Mouse (Mus musculus) embryonic fibroblast, embryonic 13.5 days (primary cell): ENCODE data around the gene Gm10638. TPM values are rescaled to one million over a fixed set of nuclear protein-coding genes. Genes with fewer than 3 reads are reported as not detected.

Experiments used
- H3K27ac ChIP-seq: 2 replicates; pipeline ENCODE4 v1.5.1; 2012; ENCODE audit warnings: low read length, control low read depth, inconsistent platforms; ENCODE audit not compliant: insufficient read depth
- H3K4me1 ChIP-seq: 2 replicates; pipeline ENCODE4 v1.6.1; 2011; ENCODE audit warnings: low read length; ENCODE audit not compliant: control insufficient read depth, insufficient read depth
- H3K4me3 ChIP-seq: 2 replicates; pipeline ENCODE4 v1.5.1; 2011; ENCODE audit warnings: mild to moderate bottlenecking, control low read depth, low read length; ENCODE audit not compliant: insufficient read depth
- CTCF ChIP-seq: IDR thresholded peaks from 2 replicates; pipeline ENCODE4 v1.5.1; 2011; ENCODE audit warnings: mild to moderate bottlenecking, control low read depth, low read length, moderate library complexity, borderline replicate concordance; ENCODE audit not compliant: insufficient read depth
- POLR2A ChIP-seq: IDR thresholded peaks from 2 replicates; pipeline ENCODE4 v1.6.1; 2011; ENCODE audit warnings: low read depth, mild to moderate bottlenecking, control low read depth, low read length, moderate library complexity
- polyA plus RNA-seq: library from polyadenylated mRNA; stranded (reverse); fragments of >200 nt; gene quantifications from 2 replicates; pipeline ENCODE4 v1.2.4, GENCODE M21; 2011; ENCODE audit warnings: low read depth; ENCODE audit not compliant: missing spikeins, insufficient read length

Gene Gm10638
- polyA plus RNA-seq, 1 experiment: 0.58 TPM

DNA sequence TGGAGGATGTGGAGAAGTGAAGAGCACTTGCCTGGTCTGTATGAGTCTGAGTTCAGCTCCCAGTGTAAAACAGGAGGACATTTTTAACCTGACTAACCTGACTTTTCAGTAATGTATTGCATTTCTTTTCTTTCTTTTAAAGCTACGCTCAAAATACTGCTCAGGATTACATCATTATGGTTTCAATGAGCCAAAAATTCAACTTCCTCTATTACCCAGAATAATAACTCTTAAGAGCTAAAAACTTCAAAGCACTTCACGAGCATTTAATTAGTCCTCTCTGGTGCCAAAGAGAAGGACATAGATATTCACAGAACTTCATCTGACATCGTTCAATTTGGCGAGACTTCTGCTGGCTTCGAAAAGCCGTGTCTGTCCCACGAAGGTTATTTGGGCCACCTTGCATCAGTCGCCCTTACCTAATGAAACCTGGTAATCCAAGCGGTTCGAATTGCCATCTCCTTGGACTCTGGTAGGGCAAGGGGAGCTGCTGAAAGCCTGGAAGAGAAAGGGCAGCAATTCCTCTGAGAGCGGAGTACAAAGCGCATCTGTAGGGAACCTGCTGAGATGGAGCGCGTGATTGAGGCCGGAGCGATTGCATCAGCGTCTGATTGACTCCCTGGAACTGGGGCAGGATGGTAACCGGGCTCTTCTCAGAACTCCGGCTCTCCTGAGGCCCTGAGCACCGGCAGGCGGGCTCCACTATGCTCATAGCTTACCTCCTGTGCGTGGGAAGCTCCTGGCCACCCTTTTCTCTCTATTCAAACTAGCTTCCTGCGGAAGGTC lies 11.6 kb downstream of the Gm10638 start:
- Histone ChIP-seq H3K4me3 (no peak overlapping the region), H3K27ac (no peak overlapping the region), H3K4me1 (no peaks in the 10 kb centered on the region)
- no peak for TF ChIP-seq POLR2A
- no peak for TF ChIP-seq CTCF

DNA sequence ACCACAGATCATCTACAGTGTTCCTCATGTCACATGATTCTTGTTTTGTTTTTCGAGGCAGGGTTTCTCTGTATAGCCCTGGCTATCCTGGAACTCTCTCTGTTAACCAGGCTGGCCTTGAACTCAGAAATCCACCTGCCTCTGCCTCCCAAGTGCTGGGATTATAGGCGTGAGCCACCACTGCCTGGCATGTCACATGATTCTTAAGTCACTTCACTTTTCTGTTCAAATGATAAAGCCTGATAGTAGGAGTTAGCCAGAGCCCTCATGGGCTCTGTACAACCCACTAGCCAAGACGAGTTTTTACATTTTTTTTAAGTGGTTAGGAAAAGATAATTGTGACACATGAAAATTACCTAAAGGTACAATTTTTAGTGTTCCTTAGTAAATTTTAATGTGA lies 13.2 kb downstream of the Gm10638 start:
- TF ChIP-seq CTCF: no peak
- no peak for TF ChIP-seq POLR2A
- Histone ChIP-seq H3K27ac (no peak overlapping the region), H3K4me3 (no peak overlapping the region), H3K4me1 (no peaks in the 10 kb centered on the region)

DNA sequence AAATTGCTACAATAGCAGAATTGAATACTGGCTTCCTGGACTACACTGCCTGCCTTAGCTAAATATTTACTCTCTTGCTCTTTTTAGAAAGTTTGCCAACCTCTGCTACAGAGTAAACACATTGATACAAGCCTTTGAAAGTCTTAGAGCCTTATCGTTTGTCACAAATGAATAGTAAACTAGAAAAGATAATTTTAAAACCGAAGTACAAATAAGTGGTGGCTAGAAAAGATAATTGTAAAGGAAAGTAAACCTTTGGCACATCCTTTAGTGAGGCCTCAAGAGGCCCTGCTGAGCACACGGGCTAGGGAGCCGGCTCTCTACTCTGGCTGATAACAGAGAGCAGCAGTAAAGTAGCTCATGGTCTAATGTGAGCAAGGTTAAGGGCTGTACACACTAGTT lies 13.6 kb downstream of the Gm10638 start:
- Histone ChIP-seq H3K4me3 (no peak overlapping the region), H3K4me1 (no peaks in the 10 kb centered on the region), H3K27ac (no peak overlapping the region)
- TF ChIP-seq POLR2A (no peak), CTCF (no peak)

DNA sequence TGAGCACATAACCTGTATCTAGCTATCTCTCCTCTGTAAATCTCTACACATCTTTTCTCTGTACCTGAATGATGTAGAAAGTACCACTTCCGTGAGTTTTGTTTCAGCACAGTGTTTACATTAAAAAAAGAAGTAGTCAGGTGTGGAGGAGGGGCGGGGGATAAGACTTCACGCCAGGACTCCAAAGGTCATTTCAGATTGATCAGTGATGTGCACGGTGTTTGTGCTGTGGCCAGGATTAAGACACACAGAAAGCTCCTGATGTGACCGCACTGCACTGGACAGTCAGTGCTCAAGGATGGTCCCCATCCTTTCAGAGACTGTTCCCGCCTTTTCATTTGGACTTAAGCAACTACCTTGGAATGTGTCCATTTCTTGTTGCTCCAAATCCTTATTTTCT lies 15.2 kb downstream of the Gm10638 start:
- Histone ChIP-seq H3K4me3 (no peak overlapping the region), H3K4me1 (no peaks in the 10 kb centered on the region), H3K27ac (no peak overlapping the region)
- TF ChIP-seq CTCF: no peak
- TF ChIP-seq POLR2A: no peak

DNA sequence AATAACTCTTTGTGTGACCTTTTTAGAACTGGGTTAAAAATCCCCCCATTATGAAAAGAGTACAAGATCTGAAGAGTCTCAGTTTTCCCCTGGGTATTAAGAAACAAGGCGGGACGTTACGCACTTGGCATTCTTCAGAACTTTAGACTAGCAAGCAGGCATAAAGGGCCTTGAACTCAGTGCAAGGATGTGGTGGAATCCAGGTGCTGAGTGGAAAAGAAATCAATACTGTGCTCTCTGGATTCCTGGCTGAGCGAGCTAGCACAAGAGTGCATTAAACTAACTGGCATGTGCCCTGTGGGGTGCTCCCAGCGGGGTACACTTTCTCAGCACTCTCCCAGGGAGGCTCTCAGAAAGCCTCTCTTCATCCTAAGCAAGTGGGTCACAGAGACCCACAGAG lies 17.3 kb downstream of the Gm10638 start:
- TF ChIP-seq POLR2A (no peak), CTCF (no peak)
- no peak overlapping the region for H3K4me3 ChIP-seq
- no peak overlapping the region for H3K27ac ChIP-seq
- no peaks in the 10 kb centered on the region for H3K4me1 ChIP-seq

DNA sequence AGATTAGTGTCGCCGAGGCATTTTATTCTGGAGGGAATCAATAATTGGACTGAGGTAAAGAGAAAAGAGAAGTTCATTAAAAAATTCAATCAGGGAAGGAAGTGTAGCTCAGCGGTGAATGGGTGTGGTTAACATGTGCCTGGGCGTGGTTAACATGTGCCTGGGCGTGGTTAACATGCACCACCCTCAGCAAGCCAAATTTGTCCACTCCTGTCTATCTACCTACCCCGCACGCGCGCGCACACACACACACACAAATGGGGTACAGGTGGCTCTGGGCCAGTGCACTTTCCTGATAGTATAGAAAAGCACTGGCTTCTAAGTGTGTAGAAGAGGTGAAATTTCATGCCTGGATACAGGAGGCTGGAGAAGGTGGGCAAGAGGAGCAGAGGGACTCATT lies 19.7 kb downstream of the Gm10638 start:
- Histone ChIP-seq H3K27ac (no peak overlapping the region), H3K4me3 (no peak overlapping the region), H3K4me1 (peaks cover 10% of the 10 kb centered on the region)
- TF ChIP-seq POLR2A (no peak), CTCF (no peak)

DNA sequence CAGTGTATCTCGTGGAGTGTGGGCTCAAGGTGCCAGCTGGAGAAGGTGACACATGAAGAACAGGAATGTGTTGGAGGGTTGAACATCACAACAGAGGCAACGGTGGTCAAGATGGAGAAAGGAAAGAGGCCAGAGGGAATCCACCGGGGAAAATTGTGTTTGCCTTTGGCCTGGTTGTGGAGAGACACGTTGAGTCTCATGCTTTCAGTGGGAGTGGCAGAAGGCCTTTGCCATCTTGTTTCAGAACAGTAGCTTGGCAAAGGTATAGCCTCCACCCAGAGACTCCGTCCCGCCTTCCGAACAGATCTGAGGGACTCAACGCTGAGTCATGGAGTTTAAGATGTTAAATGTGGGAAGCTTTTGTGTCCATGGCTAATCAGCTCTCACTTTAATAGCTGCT lies 20.2 kb downstream of the Gm10638 start:
- Histone ChIP-seq H3K4me3 (no peak overlapping the region), H3K27ac (no peak overlapping the region), H3K4me1 (peaks cover 10% of the 10 kb centered on the region)
- TF ChIP-seq POLR2A (no peak), CTCF (no peak)

DNA sequence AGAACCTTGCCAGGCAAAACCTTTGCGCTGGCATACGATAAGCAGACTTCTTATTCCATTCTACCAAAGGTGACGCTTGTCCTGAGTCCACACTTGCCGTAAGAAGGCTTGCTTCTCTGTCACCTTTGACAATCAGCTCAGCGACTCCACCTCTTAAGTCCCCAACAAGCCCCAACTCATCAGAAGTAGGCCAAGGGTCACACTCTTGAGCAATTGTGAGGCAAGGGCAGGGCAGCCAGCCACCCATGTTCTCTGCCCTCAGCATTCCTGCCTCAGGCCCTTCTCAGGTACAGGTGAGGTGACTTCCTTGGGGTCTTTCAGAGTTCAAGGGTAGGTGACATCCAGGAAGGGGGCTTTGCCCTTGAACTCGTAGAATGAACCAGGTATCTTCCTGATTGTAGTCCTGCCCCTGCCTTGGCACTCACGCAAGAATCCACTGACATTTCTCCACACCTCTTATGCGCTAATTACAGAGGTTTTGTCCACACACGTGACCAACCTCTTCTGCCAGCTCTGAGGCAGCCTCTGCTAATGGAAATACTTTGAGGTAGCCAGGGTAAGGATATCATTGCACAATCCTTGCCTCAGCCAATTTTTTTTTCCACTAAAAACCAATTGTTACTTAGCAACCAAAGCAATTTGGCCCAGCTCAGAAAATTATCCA lies 21.2 kb downstream of the Gm10638 start:
- no peak for TF ChIP-seq CTCF
- TF ChIP-seq POLR2A: no peak
- Histone ChIP-seq H3K4me1 (peaks cover 10% of the 10 kb centered on the region), H3K27ac (no peak overlapping the region), H3K4me3 (no peak overlapping the region)

DNA sequence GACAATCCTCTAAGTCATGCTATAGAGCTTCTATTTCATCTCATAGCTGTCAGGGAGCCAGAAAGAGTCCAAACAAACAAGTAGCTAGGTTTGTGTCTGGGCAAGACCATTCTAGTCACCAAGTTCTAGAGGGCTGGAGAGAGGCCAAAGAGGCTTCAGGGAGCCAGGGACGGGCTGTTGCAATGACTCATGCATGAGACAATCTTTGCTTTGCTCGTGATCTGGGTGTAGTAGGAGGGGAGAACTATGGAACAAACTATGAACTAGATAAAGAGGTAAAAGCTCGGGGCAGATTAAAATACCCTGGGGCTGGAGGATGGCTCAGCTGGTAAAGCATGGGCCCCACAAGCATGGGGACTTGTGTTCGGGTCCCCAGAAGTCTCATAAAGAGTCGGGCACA lies 23.0 kb downstream of the Gm10638 start:
- Histone ChIP-seq H3K4me3 (no peak overlapping the region), H3K27ac (peak overlapping the region; percentile 90), H3K4me1 (peaks cover 14% of the 10 kb centered on the region)
- TF ChIP-seq POLR2A: no peak
- no peak for TF ChIP-seq CTCF
